Mouse (Mus musculus) embryonic facial prominence, embryonic 15.5 days (tissue): ENCODE results near the gene Baz1a. TPM values are rescaled to one million over a fixed set of nuclear protein-coding genes. Genes with fewer than 3 reads are reported as not detected.

Experiments
- ATAC-seq: fragments of 200-750 bp; cut with Nextera tagmentation; 2 replicates; pipeline ENCODE4 v1.8.0; 2017; ENCODE audit warnings: low read depth, moderate TSS enrichment; ENCODE audit not compliant: insufficient number of reproducible peaks, low FRiP score, low TSS enrichment
- H3K27ac ChIP-seq: fragments of 300-500 bp; sonication (generic); replicated peaks from 2 replicates; pipeline ENCODE4 v1.5.1; 2015; ENCODE audit warnings: mild to moderate bottlenecking, inconsistent platforms
- H3K27me3 ChIP-seq: fragments of 300-500 bp; sonication (generic); 2 replicates; pipeline ENCODE4 v1.6.1; 2015; ENCODE audit warnings: inconsistent platforms
- H3K36me3 ChIP-seq: fragments of 300-500 bp; sonication (generic); 2 replicates; pipeline ENCODE4 v1.6.1; 2015; ENCODE audit warnings: mild to moderate bottlenecking, inconsistent platforms
- H3K4me1 ChIP-seq: fragments of 300-500 bp; sonication (generic); 2 replicates; pipeline ENCODE4 v1.6.1; 2015; ENCODE audit warnings: inconsistent platforms
- H3K4me2 ChIP-seq: fragments of 300-500 bp; sonication (generic); replicated peaks from 2 replicates; pipeline ENCODE4 v1.6.1; 2015; ENCODE audit warnings: mild to moderate bottlenecking, inconsistent platforms
- H3K4me3 ChIP-seq: fragments of 300-500 bp; sonication (generic); replicated peaks from 2 replicates; pipeline ENCODE4 v1.5.1; 2015; ENCODE audit warnings: mild to moderate bottlenecking, inconsistent platforms
- H3K9ac ChIP-seq: fragments of 300-500 bp; sonication (generic); 2 replicates; pipeline ENCODE4 v1.6.1; 2015; ENCODE audit warnings: inconsistent platforms
- H3K9me3 ChIP-seq: fragments of 300-500 bp; sonication (generic); replicated peaks from 2 replicates; pipeline ENCODE4 v1.6.1; 2016; ENCODE audit warnings: inconsistent platforms
- WGBS: fragments of 180-500 bp; shearing (Covaris S2); methylation state at CpG from one replicate; pipeline ENCODE4 v1.1.7; 2015; 5-methylcytosine and 5-hydroxymethylcytosine counted together
- polyA plus RNA-seq: library from polyadenylated mRNA; unstranded; fragments of >200 nt; fragmentation: Nextera tagmentation; extraction: Ambion mirVana; gene quantifications from 2 replicates; pipeline ENCODE4 v1.2.1, GENCODE M21; 2015

The Baz1a gene
- polyA plus RNA-seq, result 25.2 and 26.7 TPM in 2 replicates

GRCm38 (mm10) chr12:55013626-55014398 lies at the start of gene Baz1a:
TSS of gene Baz1a (minus strand) at chr12:55014348.
- H3K27ac ChIP-seq, result no peak within 1 kb of the TSS
- H3K4me1 ChIP-seq, result no peaks in the 10 kb centered on the region
- no peak for ATAC-seq
- WGBS, result 82% methylated on average over 6 of the region's 6 CpGs
- H3K27me3 ChIP-seq, result no peaks in the 10 kb centered on the region
- no peak within 1 kb of the TSS for H3K4me3 ChIP-seq
- no peak within 1 kb of the TSS for H3K4me2 ChIP-seq
- no peak within 1 kb of the TSS for H3K9ac ChIP-seq
- no peaks in the 10 kb centered on the region for H3K9me3 ChIP-seq
- no peaks in the 10 kb centered on the region for H3K36me3 ChIP-seq

GRCm38 (mm10) chr12:55062141-55062540 lies 48.0 kb upstream of the Baz1a start:
- no peak overlapping the region for H3K9ac ChIP-seq
- no peak for ATAC-seq
- no peaks in the 10 kb centered on the region for H3K9me3 ChIP-seq
- no peaks in the 10 kb centered on the region for H3K27me3 ChIP-seq
- no peak overlapping the region for H3K4me2 ChIP-seq
- no peak overlapping the region for H3K4me3 ChIP-seq
- no peaks in the 10 kb centered on the region for H3K4me1 ChIP-seq
- peaks cover 13% of the 10 kb centered on the region; the same call in 1 of the 2 replicates for H3K36me3 ChIP-seq
- WGBS, result 92% methylated on average over 1 of the region's 1 CpGs
- H3K27ac ChIP-seq, result no peak overlapping the region

- Histone ChIP-seq H3K4me3 (no peak overlapping the region), H3K27ac (no peak overlapping the region), H3K4me2 (no peak overlapping the region), H3K9ac (no peak overlapping the region), H3K27me3 (no peaks in the 10 kb centered on the region), H3K4me1 (no peaks in the 10 kb centered on the region), H3K9me3 (no peaks in the 10 kb centered on the region), H3K36me3 (peaks cover 16% of the 10 kb centered on the region; the same call in 1 of the 2 replicates)
- ATAC-seq, result no peak
- WGBS, result 52% methylated on average over 10 of the region's 10 CpGs
Measured at GRCm38 (mm10) chr12:55061006-55061405, 46.9 kb upstream of the Baz1a start.

DNA sequence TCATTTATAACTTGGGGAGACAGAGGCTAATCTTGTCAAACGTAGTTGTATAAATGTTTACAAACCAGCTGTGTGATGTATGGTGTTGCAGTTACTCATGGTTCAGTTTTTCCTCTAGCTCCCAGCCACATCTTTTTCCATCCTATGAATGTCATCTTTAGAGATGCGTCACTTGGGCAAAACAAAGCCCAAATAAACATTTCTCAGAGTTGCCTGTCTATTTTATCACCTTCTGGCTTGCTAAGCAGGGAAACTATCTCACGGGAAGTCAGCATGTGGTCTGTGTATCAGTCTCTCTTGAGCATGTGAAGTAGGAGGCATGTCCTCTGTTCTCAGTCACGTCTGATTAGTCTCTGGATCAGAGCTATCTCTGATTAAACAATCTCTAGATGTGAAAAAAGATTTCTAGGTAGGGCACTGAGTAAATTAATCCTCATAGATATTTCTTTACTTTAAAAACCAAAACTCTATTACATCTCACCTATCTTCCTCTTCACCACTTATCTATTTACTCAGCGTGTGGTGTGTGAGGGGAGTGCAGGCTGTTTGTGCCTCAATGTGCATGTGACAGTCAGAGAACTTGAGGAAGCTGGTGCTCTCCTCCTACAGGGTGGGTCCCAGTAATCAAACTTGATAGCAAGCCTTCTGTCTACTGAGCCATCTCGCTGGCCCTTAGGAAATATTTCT lies 46.2 kb upstream of the Baz1a start:
- no peak overlapping the region for H3K4me3 ChIP-seq
- H3K36me3 ChIP-seq, result peaks cover 16% of the 10 kb centered on the region; the same call in 1 of the 2 replicates
- H3K4me2 ChIP-seq, result no peak overlapping the region
- no peak overlapping the region for H3K27ac ChIP-seq
- no peak for ATAC-seq
- H3K9ac ChIP-seq, result no peak overlapping the region
- H3K4me1 ChIP-seq, result no peaks in the 10 kb centered on the region
- no peaks in the 10 kb centered on the region for H3K27me3 ChIP-seq
- H3K9me3 ChIP-seq, result no peaks in the 10 kb centered on the region
- 80% methylated on average over 6 of the region's 6 CpGs for WGBS

DNA sequence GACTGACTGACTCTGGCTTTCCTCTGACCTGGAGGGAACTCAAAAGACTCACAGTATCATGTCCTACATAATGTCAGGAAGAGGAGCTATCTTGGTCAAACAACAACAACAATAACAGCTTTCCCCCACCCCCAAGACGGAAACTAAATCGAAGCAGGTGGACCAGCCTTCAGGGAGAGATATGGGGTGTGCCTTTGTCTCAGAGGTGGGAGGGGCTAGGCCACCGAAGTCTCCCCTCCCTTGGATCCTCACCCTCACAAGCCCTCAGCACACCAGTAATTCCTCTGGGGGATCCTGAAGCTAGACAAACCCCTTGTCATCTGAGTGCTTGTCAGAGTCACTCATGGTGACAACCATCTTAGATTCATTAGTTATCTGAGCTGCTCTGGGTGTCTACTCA lies 45.7 kb upstream of the Baz1a start:
- Histone ChIP-seq H3K4me1 (no peaks in the 10 kb centered on the region), H3K36me3 (peaks cover 16% of the 10 kb centered on the region; the same call in 1 of the 2 replicates), H3K4me3 (no peak overlapping the region), H3K9me3 (no peaks in the 10 kb centered on the region), H3K4me2 (no peak overlapping the region), H3K27ac (no peak overlapping the region), H3K27me3 (no peaks in the 10 kb centered on the region), H3K9ac (no peak overlapping the region)
- no peak for ATAC-seq
- WGBS, result 64% methylated on average over 3 of the region's 3 CpGs

DNA sequence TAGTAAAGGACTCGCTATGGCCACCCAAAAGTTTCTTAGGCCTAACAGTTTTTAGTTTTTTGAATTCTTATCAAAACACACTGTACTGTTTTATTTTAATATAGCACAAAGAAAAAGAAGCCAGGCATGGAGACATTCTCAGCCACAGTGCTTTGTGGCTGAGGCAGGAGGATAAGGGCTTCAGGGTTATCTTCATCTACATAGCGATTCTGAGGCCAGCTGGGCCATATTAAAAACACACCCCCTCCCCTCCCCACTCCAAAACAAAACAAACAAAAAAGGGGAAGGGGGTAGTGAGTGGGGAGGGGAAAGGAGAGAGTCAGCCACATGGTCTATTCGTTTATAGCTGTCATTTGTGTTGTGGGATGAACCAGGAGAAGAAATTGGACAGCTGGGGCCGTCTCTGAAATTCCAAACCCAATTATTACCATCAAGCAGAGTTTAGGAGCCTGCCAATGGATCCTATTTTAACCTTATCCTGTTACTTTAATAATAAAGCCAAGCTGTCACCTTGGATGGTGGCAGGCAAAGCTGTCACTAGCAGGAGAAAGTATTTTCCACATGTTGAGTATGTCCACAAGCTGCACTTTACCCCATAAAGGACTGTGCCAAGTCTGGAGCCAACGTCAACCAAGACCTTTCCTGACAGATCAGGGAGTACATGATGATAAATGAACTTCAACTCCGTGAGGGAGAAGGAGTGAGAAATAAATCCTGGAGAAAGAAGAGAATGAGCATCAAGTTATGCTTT lies 44.9 kb upstream of the Baz1a start:
- H3K4me1 ChIP-seq, result no peaks in the 10 kb centered on the region
- no peak overlapping the region for H3K4me2 ChIP-seq
- no peak overlapping the region for H3K9ac ChIP-seq
- no peaks in the 10 kb centered on the region for H3K27me3 ChIP-seq
- H3K36me3 ChIP-seq, result peaks cover 16% of the 10 kb centered on the region; the same call in 1 of the 2 replicates
- 60% methylated on average over 6 of the region's 6 CpGs for WGBS
- ATAC-seq, result no peak
- no peak overlapping the region for H3K27ac ChIP-seq
- no peak overlapping the region for H3K4me3 ChIP-seq
- H3K9me3 ChIP-seq, result no peaks in the 10 kb centered on the region

GRCm38 (mm10) chr12:55056703-55057102 lies 42.6 kb upstream of the Baz1a start:
- 72% methylated on average over 2 of the region's 2 CpGs for WGBS
- H3K9me3 ChIP-seq, result no peaks in the 10 kb centered on the region
- H3K36me3 ChIP-seq, result peaks cover 16% of the 10 kb centered on the region; the same call in 1 of the 2 replicates
- H3K9ac ChIP-seq, result no peak overlapping the region
- no peak overlapping the region for H3K27ac ChIP-seq
- no peaks in the 10 kb centered on the region for H3K27me3 ChIP-seq
- ATAC-seq, result no peak
- H3K4me1 ChIP-seq, result no peaks in the 10 kb centered on the region
- H3K4me2 ChIP-seq, result no peak overlapping the region
- H3K4me3 ChIP-seq, result no peak overlapping the region

DNA sequence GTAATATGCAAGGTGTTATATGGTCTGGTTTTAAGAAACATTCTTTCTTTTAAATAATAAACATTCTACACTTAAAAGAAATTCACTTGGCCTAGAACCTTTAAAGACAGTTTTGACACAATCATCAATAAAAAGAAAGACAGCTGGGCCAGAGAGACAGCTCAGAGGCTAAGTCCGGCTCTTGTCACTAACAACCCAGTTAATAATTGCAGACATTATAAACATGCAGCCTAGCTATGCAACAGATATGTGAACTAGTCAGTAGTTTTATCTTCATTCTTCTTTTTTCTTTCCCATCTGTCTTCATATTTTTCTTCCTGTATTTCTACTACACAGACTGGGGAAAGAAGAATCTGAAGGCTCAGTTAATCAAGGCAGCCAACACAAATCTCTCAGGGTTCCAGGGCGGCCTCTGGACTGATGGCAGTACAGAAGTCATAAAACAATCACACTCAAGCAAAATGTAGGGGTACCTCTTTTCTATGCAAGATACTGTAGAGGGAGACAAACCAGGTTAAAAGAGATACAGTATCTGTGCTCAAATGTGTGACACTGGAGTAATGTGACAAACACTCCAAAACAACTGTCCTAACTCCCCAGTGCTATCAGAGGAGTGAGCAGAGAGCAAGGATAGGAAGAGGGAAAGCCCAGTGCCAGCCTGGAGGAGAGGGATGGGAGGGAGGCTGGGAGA lies 40.5 kb upstream of the Baz1a start:
- ATAC-seq, result no peak
- Histone ChIP-seq H3K36me3 (peaks cover 8% of the 10 kb centered on the region; the same call in 1 of the 2 replicates), H3K4me2 (no peak overlapping the region), H3K27ac (no peak overlapping the region), H3K4me1 (no peaks in the 10 kb centered on the region), H3K27me3 (no peaks in the 10 kb centered on the region), H3K4me3 (no peak overlapping the region), H3K9ac (no peak overlapping the region), H3K9me3 (no peaks in the 10 kb centered on the region)
- 80% methylated on average over 2 of the region's 2 CpGs for WGBS

- no peak for ATAC-seq
- Histone ChIP-seq H3K36me3 (peaks cover 3% of the 10 kb centered on the region; the same call in 1 of the 2 replicates), H3K27me3 (no peaks in the 10 kb centered on the region), H3K4me2 (no peak overlapping the region), H3K9me3 (no peaks in the 10 kb centered on the region), H3K4me3 (no peak overlapping the region), H3K9ac (no peak overlapping the region), H3K27ac (no peak overlapping the region), H3K4me1 (no peaks in the 10 kb centered on the region)
- WGBS, result 92% methylated on average over 7 of the region's 7 CpGs
Measured at GRCm38 (mm10) chr12:55053267-55053666, 39.1 kb upstream of the Baz1a start.

DNA sequence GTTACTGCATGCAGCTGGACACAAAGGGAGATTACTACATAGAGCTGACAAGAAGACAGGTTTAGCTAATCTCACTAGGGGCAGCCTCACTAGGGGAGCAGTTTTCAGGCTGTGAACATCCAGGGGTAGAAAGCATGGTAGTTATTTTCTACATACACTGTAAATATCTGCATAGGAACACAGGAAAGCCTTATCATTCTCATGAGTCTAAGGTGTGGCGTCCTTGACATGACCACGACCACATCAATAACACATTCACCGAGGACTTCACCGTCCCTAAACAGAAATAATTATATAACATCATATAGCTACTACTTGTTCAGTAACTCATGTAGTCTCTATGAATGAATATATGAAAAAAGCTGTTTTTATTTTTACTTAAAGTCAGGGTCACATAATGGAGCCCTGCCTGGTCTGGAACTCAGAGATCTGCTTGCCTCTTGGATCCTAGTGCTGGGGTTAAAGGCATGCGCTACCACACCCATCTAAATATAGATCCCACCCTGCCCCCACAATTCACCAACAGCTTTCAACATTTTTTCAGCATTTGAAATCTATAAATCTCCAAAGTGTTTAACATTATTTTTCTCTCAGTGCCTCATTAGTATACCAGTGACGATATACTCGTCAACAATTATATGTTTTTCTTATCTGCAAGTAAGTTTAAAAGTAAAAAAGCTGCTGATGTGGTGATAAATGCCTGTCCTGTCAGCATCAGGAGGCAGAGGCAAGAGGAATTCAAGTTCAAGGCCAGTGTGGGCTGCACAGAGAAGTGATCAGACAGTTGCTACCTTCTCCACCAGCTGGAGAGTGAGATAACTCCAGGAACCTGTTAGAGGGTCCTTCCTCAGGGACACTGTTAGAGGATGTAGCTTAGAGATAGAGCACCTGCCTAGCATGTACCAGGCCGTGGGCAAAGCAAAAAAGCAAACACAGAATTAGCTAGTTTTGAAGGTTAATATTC lies 37.3 kb upstream of the Baz1a start:
- Histone ChIP-seq H3K27me3 (no peaks in the 10 kb centered on the region), H3K27ac (no peak overlapping the region), H3K9ac (no peak overlapping the region), H3K4me1 (no peaks in the 10 kb centered on the region), H3K9me3 (no peaks in the 10 kb centered on the region), H3K4me2 (no peak overlapping the region), H3K4me3 (no peak overlapping the region), H3K36me3 (peaks cover 13% of the 10 kb centered on the region)
- 85% methylated on average over 8 of the region's 8 CpGs for WGBS
- no peak for ATAC-seq
